Mouse (Mus musculus): ENCODE results near the gene Cnn2. TPM values are rescaled to one million over a fixed set of nuclear protein-coding genes. Genes with fewer than 3 reads are reported as not detected.

Gene Cnn2
- polyA plus RNA-seq, 1 experiment from 2014 or later, result 221 TPM

DNA sequence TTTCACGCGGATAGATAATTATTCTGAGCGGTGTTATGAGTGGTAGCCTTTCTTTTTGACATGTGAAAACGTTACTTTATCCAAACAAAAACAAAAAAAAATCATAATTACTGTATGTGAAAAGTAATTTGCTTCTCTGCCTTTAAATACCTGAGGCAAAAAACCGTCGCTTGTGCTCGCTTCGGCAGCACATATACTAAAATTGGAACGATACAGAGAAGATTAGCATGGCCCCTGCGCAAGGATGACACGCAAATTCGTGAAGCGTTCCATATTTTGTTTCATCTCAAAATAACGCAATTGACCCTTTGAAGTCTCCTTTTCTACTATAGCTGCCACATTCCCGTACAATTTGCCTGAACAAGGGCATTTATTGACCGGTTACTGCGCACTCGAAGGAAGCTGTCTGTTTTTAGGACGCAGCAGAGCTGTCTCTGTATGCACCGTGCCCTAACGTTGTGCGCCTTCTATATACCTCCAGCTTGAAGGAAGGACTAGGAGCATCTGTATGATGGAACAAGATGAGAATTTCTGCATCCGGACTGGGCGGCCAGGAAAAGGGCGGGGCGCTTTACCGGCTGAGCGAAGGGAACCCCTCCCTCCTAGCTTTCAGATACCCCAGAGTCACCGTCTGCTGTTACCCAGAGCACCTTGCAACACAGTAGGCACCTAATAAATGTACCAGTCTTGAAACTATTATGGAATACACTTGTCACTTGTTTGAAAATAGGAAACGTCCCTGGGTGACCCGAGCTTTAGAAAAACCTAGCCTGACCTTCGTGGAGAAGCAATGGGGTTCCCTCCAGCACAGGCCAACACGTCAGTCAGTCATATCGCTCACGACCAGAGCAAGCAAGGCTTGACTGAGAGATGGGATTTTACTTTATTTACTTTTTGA lies 2.8 kb upstream of the Cnn2 start:
- H3K36me3 ChIP-seq (ENCODE audit: insufficient read depth, low read length), result 0 out of 2 replicates have a peak, but pooled peaks cover 2% of the 10 kb centered on the region
- peaks cover 41% of the 10 kb centered on the region for H3K4me1 ChIP-seq (replicated peaks; ENCODE audit: insufficient read depth, low read length)
- DNase-seq (ENCODE audit: low spot score) (peak; percentile 76), ATAC-seq (replicated peaks; ENCODE audit: low FRiP score, low read depth) (no peak)
- peak overlapping the region; percentile 63 for H3K4me3 ChIP-seq (replicated peaks; ENCODE audit: low read depth, low read length)
- H3K27ac ChIP-seq, result peak overlapping the region; percentile 98
- no peak for TF ChIP-seq CTCF (IDR thresholded peaks at IDR 0.05; ENCODE audit: low read depth)
- no peaks in the 10 kb centered on the region for H3K9me3 ChIP-seq (replicated peaks; ENCODE audit: low read length)
- peak overlapping the region; percentile 87 for H3K4me2 ChIP-seq (ENCODE audit: low read length)
- WGBS, result 2% methylated on average over 35 of the region's 35 CpGs
- H3K9ac ChIP-seq (ENCODE audit: low read depth, low read length), result peak overlapping the region; percentile 69
- no peaks in the 10 kb centered on the region for H3K27me3 ChIP-seq (ENCODE audit: insufficient read depth, low read length)

DNA sequence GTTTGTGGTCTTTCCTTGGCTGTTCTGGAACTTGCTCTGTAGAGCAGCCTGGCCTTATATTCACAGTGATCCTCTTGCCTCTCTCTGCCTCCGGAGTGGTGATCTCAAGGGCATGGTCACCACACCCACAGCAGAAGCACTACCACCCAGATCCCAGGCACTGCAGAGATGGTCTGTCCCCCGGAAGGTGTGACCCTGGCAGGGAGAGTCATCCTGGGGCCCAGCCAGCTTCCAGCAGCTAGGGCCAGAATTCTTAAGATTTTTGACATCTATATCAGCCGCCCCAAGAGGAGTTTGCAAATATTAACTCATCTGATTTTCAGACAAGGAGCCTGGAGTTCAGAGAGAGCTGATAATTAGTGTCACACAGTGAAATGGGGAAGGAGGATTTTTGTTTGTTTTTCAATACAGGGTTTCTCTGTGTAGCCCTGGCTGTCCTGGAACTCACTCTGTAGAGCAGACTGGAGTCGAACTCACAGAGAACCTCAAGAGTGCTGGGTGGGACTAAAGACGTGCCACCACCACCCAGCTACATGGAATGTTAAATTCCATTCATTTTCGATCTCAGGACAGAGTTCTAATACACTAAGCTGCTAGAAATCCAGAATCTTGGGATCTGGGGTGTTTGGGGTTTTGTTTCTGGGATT lies 2.0 kb upstream of the Cnn2 start:
- DNase-seq (ENCODE audit: low spot score), result no peak
- Histone ChIP-seq H3K36me3 (ENCODE audit: insufficient read depth, low read length) (0 out of 2 replicates have a peak, but pooled peaks cover 5% of the 10 kb centered on the region), H3K27me3 (ENCODE audit: insufficient read depth, low read length) (no peaks in the 10 kb centered on the region), H3K4me1 (replicated peaks; ENCODE audit: insufficient read depth, low read length) (peaks cover 41% of the 10 kb centered on the region), H3K9me3 (replicated peaks; ENCODE audit: low read length) (no peaks in the 10 kb centered on the region), H3K4me2 (ENCODE audit: low read length) (peak overlapping the region; percentile 87), H3K27ac (peak overlapping the region; percentile 98), H3K4me3 (replicated peaks; ENCODE audit: low read depth, low read length) (no peak overlapping the region), H3K9ac (ENCODE audit: low read depth, low read length) (peak overlapping the region; percentile 69; the same call in 1 of the 2 replicates)
- no peak for ATAC-seq (replicated peaks; ENCODE audit: low FRiP score, low read depth)
- WGBS, result 32% methylated on average over 6 of the region's 6 CpGs
- no peak for TF ChIP-seq CTCF (IDR thresholded peaks at IDR 0.05; ENCODE audit: low read depth)

DNA sequence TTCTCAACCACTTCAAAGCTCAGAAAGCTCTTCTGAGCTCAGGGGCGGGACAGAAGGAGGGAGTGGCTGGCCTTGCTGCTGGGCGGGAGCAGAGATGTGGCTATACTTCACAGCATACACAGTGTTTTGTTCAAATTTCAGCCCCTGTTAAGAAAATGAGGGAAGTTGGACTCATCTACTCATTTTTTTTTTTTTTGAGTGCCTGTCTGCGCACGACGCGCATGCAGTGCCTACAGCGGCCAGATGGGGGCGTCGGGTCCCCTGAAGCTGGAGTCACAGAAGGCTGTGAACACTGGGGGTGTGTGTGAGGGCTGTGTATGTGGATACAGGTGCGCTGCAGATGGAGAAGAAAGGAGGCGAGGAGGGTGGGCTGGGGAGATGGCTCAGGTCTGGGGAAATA lies 1.4 kb upstream of the Cnn2 start:
- ATAC-seq (replicated peaks; ENCODE audit: low FRiP score, low read depth) (no peak), DNase-seq (ENCODE audit: low spot score) (peak; percentile 87)
- peak overlapping the region; percentile 87 for H3K4me2 ChIP-seq (ENCODE audit: low read length)
- H3K27me3 ChIP-seq (ENCODE audit: insufficient read depth, low read length), result no peaks in the 10 kb centered on the region
- peak overlapping the region; percentile 4; the same call in 1 of the 2 replicates for H3K4me3 ChIP-seq (replicated peaks; ENCODE audit: low read depth, low read length)
- H3K4me1 ChIP-seq (replicated peaks; ENCODE audit: insufficient read depth, low read length), result peaks cover 41% of the 10 kb centered on the region
- peak overlapping the region; percentile 98 for H3K27ac ChIP-seq
- 5% methylated on average over 11 of the region's 11 CpGs for WGBS
- peaks cover 7% of the 10 kb centered on the region; the same call in 1 of the 2 replicates for H3K36me3 ChIP-seq (ENCODE audit: insufficient read depth, low read length)
- peak; percentile 85 for TF ChIP-seq CTCF (IDR thresholded peaks at IDR 0.05; ENCODE audit: low read depth)
- no peaks in the 10 kb centered on the region for H3K9me3 ChIP-seq (replicated peaks; ENCODE audit: low read length)
- no peak overlapping the region for H3K9ac ChIP-seq (ENCODE audit: low read depth, low read length)

- Histone ChIP-seq H3K9me3 (replicated peaks; ENCODE audit: low read length) (no peaks in the 10 kb centered on the region), H3K4me2 (ENCODE audit: low read length) (peak overlapping the region; percentile 87), H3K27me3 (ENCODE audit: insufficient read depth, low read length) (no peaks in the 10 kb centered on the region), H3K27ac (peak overlapping the region; percentile 86), H3K4me3 (replicated peaks; ENCODE audit: low read depth, low read length) (peak overlapping the region; percentile 66), H3K36me3 (ENCODE audit: insufficient read depth, low read length) (peaks cover 13% of the 10 kb centered on the region; the same call in 1 of the 2 replicates), H3K9ac (ENCODE audit: low read depth, low read length) (peak overlapping the region; percentile 66), H3K4me1 (replicated peaks; ENCODE audit: insufficient read depth, low read length) (peaks cover 36% of the 10 kb centered on the region)
- WGBS, result 12% methylated on average over 27 of the region's 27 CpGs
- ATAC-seq (replicated peaks; ENCODE audit: low FRiP score, low read depth) (no peak), DNase-seq (ENCODE audit: low spot score) (peak; percentile 16)
- no peak for TF ChIP-seq CTCF (IDR thresholded peaks at IDR 0.05; ENCODE audit: low read depth)
Measured at GRCm38 (mm10) chr10:79987771-79988505, 446 bp upstream of the Cnn2 start.

- Histone ChIP-seq H3K27ac (peak overlapping the region; percentile 0; the same call in 1 of the 2 replicates), H3K27me3 (ENCODE audit: insufficient read depth, low read length) (no peaks in the 10 kb centered on the region), H3K9me3 (replicated peaks; ENCODE audit: low read length) (no peaks in the 10 kb centered on the region), H3K4me3 (replicated peaks; ENCODE audit: low read depth, low read length) (peak overlapping the region; percentile 66), H3K36me3 (ENCODE audit: insufficient read depth, low read length) (peaks cover 22% of the 10 kb centered on the region; the same call in 1 of the 2 replicates), H3K4me2 (ENCODE audit: low read length) (peak overlapping the region; percentile 87), H3K9ac (ENCODE audit: low read depth, low read length) (peak overlapping the region; percentile 66; the same call in 1 of the 2 replicates), H3K4me1 (replicated peaks; ENCODE audit: insufficient read depth, low read length) (peaks cover 29% of the 10 kb centered on the region)
- ATAC-seq (replicated peaks; ENCODE audit: low FRiP score, low read depth) (no peak), DNase-seq (ENCODE audit: low spot score) (no peak)
- WGBS, result 25% methylated on average over 8 of the region's 8 CpGs
- no peak for TF ChIP-seq CTCF (IDR thresholded peaks at IDR 0.05; ENCODE audit: low read depth)
Measured at GRCm38 (mm10) chr10:79989272-79989786, 945 bp downstream of the Cnn2 start.
